Mouse (Mus musculus) embryo, embryonic 10.5 days (tissue): ENCODE results near the gene Cdk18.

ENCODE experiments used
- DNase-seq: peaks from one replicate; pipeline ENCODE4 v3.0.0-alpha.2; 2015; ENCODE audit warnings: low spot score

The Cdk18 gene

DNA sequence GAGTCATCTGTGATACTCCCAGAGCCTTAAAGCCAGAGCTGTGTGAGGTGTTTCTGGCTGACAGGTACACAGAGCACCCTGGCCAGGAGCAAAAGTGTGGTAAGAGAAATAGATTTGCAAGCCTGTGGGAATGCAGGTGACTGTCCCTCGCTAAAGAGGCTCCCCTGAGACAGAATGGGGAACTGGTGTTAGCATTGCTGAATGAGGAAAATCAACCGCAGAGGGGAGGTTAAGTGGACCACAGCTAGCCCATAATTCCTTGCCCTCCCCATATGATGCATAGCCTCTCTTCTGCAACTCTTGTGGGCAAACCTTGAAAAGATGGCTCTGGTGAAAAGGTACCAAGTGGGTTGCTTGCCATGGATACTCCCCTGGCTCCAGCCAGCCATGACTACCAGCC, 9.9 kb upstream of the Cdk18 start:
- DNase-seq: no peak

DNA sequence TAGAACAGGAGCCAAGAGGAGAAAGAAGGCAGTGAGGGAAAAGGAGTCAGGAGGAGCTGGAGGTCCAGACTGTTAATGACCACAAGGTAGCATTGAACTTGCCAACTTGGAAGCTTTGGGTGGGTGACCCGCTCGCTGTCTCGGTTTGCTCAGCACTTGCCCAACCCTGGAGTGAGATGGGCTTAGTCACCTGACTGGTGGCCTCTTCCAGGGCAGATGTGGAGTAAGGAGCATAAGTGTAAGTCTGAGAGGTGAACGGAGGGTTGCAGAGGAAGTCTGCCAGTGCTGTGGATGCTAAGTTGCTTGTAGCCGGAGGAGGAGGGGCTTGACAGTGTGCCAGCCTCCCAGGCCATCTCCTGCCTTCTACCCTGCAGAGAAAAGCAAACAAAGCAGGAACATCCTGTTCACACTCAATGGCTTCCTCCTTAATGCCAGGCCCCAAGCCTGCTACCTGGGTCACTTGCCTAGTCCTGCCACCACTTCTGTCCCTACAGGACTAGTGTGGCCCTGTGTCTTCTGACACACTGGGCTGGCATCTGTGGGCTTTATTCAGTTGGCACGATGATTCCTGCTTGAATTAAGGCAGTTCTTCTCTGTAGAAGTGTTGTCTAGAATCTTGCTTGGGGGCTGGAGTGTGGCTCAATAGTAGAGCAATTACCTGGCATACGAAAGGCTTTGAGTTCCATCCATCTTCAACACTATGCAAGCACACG, 6.6 kb upstream of the Cdk18 start:
- DNase-seq: no peak

DNA sequence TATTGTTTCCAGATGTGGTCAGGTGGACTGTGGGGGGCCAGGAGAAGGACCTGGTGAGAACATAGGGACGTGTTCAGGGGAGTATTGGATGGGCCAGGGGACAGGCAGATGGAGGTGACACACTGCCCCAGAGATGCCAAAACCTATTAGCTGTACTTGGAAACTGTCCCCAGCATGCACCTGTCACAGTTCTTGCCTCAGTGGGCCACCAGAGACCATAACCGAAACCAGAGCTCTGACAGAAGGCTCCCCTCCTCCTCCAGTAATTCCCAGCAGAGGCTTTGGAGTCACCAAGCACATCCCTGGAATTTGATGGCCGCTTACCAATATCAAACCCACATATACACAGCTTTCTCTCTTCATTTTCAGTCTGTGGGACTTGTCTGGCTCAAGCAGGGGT, 5.4 kb upstream of the Cdk18 start:
- no peak for DNase-seq

DNA sequence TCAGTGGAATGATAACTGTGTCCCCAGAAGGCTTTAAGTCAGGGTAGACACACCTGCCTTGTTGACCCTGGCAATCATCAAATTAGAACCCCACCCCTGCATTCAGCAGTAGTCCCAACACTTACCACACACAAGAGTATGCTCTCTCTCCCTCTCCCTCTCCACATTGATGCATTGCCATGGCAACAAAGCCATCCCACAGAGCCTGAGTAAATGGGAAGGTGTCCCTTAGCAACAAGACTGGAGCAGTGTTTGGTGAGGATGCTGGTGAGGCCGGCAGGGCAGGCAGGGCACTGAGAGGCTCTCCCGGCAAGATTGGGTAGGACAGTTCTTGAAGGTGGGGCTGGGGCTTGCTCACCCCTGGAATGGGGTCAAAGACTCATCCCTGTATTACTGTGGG, 4.7 kb upstream of the Cdk18 start:
- DNase-seq: peak; percentile 60

DNA sequence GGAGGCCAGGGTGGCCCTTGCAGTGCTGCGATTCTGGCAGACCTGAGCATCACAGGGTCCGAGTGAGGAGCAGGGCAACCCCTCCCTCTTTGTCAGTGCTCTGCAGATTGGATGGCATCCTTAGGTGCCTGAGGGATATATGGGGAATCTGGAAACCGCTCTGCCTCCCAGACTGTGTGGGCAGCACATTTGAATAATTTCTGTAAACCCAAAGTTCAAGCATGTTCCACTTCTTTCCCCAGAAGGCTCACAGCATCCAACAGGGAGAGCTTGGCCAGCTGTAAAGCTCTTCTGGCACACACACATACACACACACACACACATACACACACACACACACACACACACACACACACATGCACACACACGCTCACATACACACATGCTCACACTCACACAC, 4.2 kb upstream of the Cdk18 start:
- no peak for DNase-seq

DNA sequence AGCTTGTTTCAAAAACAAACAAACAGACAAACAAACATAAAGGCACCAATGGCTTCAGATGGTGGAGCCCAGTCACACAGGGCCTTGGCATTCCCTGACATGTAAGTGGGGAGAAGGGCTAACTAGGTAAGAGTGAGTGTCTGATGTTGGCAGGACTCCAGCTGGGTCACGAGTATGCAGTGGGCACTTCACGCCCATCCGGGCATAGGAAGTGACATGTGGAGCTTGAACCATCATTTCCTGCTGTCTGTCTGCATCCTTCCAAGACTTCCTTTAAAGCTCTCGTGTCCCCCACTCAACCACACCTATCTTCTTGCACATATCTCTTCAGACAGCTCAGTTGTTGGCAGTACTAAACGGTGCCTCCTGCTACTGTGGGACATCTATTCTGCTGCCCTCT, 3.6 kb upstream of the Cdk18 start:
- DNase-seq: no peak

DNA sequence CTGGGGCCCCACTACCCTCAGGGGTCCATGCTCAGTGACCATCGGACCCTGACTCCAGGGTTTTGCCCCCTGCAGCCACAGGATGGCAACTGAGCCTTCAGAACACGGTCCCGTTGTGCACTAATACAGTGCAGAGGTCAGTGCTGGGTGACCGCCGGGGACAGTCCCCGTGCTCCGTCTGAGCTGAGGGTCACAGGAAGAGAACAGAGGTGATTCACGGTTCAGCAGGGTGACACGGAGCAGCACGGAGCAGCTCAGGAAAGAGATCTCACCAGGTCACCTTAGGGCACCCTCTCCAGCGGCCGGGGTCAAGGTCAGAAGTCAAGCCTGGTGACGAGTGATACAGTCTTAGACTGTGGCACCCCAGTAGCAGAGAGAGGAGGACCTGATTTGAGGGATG, 2.3 kb upstream of the Cdk18 start:
- DNase-seq: no peak

DNA sequence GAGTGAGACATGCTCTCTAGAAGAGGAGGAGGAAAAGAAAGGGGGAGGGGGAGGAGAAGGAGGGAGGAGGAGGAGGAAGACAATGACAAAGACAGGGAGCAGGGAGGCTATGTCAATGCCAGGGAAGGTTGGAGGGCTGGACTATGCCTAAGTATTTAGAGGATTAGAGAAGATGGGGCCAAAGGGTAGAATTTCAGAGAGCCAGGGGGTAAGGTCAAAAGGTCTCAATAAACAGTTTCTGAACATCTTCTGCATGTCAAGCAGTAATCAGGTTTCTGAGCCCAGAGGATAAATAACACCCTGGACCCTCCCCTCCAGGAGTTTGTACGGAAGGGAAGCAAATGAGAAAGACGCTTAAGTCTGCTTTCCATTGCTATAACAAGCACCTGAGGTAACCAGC, 1.7 kb upstream of the Cdk18 start:
- no peak for DNase-seq

DNA sequence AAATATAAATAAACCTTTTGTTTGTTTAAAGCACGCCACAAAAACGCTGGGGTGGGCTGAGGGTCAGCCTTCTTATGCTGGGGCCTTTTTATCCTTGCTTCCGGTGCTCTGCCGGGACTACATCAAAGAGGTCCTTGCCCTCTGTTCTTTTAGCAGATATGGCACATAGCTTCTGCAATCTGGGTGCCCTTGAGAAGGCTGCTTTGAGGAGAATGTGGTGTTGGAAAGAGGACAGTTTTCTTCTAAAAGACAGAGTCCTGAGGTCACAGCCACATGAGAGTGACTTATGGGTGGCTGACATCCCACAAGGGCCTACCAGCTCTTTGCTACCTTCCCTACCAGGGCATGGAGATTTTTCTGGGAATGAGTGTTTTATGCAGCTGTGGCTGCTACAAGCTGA, 1.1 kb upstream of the Cdk18 start:
- DNase-seq: no peak

DNA sequence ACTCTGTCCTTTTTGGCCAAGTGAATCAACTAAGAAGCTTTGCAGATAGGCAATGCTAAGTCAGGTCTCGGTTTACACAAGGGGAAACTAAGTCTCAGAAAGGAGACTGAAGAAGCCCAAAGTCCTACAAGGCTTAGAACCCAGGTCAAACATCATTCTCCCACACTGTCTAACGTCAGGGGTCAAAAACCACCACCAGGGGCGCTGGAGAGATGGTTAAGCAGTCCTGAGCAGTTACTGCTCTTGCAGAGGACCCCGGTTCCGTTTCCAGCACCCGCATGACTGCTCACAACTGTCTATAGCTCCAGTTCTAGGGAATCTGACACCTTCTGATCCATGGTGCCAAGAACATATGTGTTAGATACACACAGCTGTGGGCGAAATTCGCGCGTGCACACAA, 687 bp upstream of the Cdk18 start:
- DNase-seq: peak; percentile 68

DNA sequence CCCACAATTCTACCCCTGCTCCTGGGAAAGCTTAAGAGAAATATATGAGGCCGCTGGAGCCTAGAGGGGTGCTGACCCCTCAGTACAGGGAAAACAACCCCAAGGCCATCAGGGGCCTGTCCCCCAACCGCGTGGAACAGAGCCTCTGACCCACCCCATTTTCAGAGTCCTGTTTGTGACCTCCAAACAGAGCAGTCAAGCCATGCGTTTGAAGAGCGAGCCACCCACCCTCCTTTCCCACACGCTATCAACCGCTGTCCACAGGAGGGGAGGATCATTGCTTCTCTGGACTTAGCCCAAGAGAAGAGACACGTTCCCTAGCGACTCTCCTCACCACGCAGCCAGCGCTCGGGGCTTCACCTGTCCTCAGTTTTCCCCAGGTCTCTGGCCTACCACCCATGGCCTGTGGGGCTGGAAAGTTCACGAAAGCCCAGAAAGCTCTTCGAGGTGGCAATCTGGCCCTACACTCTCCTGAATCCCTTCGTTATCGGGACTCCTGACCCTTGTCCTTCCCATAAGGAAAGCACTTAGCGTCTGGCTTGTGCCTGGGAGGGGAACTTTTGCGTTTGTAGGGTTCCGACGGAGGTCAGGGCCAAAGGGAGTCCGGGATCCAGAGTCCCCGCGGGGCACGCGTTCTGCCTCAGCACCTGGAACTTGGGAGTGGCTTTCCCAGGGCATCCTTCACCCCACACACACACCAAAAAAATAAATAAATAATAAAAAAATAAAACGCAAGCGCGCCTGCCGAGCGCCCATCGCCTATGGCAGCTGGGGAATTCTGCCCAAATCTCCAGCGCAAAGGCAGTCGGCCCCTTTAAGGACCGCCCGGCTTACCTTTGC, 688 bp downstream of the Cdk18 start:
- DNase-seq: no peak

DNA sequence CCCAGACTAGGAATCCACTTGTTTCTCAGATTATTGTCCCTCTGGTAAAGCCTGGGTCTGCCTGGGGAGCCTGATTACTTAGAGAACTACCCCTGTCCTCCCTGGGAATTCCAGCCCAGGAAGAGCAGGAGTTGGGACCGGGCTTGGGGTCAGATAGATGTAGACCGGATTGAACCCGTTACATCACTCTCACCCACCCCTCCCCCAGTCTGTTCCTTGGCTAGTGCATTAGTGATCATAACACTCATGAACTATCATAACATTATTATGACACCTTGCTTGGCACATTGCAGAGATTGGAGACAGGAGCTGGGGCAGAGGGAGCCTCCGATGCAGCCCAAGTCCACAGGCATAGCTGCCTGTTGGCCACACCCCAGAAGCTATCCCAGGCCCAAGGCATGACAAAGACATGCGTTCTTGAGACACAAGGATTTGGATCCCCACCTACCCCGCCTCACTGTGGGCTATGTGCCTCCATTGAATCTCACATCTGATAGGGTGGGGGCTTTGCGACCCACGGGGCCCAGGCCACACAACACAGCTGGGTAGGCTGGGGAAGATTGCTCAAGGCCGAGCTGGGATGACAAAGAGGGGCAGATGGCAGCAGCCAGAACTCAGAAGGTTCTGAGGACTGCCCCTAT, 1.4 kb downstream of the Cdk18 start:
- DNase-seq: no peak

DNA sequence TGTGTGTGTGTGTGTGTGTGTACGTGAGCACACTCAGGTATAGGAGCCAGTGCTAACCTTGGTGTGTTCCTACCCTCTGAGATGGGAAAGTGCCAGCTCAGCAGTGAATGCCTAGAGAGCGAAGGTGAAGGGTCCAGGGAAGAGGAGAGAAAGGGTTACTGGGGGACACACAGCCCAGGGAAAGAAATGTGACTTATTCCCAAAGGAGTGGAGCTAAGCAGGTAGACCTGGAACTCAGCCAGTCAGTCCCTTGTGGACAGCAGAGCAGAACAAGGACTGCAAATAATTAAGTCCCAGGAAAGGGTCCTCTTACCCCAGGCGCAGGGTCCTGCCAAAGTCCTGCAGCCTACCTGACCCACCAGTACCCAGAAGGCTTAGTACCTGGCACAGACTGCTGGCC, 2.6 kb downstream of the Cdk18 start:
- no peak for DNase-seq

DNA sequence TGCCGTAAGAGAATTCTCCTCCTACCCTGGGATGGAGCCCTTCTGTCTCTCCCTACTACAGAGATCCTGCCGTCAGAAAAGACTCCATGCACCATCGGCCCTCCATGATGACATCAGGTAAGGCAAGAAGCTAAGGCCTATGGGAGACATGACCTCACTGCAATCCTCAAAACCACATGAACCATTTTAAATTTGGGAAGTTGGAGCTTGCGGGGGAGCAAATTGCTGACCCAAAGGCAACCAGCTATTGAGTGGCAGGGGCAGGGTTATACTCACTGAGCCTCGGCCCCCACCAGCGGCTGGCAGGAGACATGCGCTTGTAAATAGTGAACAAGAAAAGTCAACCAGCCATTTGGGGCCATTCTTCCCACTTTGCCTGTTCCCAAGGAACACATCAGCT, 3.9 kb downstream of the Cdk18 start:
- DNase-seq: no peak

DNA sequence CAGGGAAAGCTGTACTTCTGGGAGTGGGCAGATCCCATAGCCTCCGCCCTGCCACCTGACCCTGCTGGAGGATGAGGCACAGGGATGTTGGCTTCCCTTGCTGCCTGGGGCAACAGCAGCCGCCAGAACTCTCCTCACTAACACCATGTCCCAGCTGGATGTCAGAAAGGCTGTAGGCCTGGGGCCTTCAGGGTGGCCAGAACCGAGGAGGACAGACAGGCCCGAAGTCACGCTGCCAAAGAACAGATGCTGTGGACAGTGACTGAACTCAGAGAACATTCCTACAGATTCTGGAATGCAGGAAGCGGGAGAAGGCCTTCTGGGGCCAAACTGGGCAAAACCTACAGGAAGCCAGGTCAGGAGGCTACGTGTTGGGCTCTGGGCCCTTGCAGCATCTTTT, 11.2 kb downstream of the Cdk18 start:
- no peak for DNase-seq

DNA sequence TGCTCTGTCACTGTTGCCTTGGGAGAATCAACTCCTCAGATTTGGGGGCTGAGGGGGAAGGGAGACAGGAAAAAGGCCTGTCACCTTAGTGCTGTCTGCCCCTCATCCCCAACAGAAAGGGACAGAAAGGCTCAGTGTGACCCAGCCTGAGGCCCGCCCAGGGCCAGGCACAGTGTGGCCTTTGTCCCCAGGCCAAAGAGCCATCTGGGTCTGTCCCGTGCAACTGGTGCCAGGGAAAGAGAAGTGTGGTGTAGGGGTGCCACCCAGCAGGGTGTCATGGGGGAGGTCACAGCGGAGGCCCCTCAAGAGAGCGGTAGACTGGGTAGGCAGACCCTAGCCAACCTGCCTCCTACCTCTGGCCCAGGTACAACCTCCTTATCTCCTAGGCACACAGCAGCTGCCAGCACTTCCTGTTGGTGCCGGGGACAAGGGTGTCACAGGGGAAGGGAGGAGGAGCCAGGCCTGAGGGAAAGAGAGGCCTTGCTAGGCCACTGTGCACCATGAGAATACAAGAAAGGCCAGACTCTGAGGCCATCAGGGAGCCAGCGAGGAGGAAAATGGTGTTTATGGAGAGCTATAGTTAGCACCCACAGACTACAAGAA, 13.6 kb downstream of the Cdk18 start:
- DNase-seq: no peak

DNA sequence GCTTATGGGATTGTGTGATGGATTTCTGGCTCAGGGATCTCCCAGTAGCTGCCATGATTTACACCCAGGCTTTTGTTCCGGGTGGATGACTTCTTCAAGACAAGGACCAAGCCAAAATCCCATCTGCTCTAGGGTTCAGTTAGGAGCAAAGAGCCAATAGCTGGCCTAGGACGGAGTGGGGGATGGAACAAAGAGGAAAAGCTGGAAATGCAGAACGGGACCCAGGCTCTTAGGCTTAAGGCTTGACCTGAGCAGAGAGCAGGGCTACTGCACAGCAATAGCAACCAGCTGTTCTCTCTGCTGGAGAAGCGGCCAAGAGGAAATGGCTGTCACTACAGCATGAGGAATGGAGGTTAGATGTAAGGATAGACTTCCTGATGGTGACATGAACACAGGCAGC, 14.2 kb downstream of the Cdk18 start:
- DNase-seq: no peak

DNA sequence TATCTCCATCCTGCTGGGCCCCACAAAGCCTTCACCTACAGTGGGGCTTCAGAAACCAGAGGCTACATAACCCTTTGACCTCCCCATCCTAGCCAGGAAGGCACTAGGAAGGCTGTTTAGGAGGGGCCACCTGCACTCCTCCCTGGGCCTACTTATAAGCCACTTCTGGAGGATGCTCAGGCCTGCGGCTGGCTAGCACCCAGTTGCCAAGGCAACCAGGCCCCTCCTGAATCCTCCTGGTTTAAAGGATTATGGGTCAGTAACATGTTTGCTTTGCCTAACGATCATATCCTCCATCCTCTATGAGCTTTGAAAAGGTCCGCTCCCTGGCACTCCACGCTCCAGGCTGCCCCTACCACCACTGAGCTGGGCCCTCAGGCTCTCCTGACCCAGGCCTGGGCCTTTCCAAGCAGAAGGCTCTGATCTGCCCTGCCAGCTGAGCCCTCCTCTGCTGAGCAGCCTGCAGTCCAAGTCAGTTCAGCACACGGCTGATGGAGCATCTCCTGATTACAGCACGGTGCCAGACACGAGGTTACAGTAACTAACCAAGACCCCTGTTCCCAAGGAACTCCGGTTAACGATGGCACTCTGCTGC, 16.0 kb downstream of the Cdk18 start:
- DNase-seq: no peak

DNA sequence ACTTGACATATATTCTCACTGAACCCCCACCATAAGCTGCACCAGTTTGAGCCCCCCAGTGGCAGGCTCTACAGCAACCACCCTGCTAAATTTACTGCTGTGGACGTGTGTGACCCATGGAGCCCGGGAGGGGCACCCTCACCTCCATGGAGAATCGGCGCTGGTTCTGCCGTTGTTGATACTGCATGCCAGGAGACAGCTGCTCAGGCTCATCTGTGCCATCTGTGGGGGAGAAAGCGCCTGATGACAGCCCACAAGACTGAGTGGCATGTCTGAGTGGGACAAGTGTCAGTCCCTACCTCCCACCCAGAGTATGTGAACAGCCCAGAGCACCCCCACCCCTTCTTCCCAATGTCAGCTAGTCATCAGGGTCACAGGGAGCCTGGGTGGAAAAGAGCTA, 17.6 kb downstream of the Cdk18 start:
- no peak for DNase-seq

DNA sequence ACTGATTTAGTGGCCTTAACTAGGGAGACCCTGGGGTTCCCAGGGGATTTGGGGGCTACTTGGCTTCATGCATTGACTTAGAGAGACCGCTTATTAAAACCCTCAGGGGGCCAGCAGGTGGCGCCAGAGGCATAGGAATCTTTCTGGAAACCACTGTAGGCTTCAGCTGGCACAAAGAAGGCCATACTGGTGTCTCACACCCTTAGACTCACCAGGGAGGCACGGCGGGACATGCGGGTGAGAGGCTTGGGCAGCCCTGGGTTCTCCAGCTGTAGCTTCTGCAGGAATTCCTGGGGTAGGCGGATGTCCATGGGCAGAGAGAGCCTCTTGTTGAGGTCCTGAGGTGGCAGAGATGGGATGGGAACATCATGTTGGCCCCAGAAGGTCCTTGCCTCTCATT, 18.2 kb downstream of the Cdk18 start:
- peak; percentile 94 for DNase-seq

DNA sequence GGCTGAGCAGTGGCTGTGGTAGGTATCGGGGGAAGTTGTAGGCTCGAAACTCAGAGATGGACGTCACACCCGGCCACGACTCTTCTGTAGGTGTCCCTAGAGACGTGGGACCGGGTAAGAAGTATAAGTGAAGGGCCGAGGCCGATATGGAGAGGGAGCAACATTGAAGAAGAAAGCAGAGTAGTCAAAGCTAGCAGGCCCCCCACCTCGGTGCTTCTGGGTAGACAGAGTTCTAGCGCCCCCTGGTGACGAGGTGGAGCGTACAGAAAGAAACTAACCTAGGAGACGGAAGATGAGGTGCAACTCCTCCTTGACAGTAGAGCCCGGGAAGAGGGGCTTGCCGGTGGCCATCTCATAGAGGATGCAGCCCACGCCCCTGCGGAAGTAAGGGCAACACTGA, 22.9 kb downstream of the Cdk18 start:
- peak; percentile 77 for DNase-seq

DNA sequence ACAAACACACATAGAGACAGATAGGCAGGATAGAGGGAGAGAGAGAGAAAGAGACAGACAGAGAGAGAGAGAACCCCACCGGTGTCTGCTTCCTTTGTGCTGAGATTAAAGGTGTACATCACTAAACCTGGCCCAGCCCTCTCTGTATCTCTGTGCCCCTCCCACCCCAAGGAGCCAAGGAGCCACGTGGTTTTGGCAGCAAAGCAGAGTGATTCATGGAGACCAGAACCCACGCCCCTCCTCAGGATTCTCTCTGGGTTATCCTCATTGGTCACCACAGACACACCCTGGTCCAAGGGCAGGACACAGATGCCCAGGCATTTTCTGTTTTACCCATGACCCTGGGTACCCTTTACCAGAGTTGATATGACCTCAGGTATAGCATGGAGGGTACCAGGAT, 26.4 kb downstream of the Cdk18 start:
- no peak for DNase-seq

DNA sequence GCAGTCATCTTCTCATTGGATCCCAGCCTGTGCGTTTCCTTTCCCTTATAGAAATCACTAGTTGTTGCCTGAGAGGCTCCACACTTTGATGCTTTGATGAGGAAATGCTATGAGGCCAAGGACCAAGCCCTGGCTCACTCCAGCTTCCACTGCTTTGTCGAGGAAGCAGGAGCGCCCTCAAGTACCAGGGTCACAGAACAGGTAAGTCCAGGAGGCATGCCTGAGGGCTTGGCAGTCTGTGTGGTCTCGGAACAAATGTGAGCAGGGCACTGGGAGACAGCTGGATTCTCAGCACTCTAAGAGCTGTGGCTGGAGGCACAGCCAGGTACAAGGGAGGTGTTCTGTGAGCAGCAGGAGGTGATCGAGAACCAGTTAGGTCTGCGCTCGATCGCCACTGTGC, 27.1 kb downstream of the Cdk18 start:
- DNase-seq: no peak
